Mouse (Mus musculus) liver, embryonic 14.5 days (tissue): ENCODE data around the gene St8sia1. TPM values are rescaled to one million over a fixed set of nuclear protein-coding genes. Genes with fewer than 3 reads are reported as not detected.
A peak's percentile ranks its signal among the peaks of the same experiment; 100 is the strongest.

ENCODE experiments used
- ATAC-seq: fragments of 200-750 bp; cut with Nextera tagmentation; 2 replicates; pipeline ENCODE4 v1.8.0; 2017; ENCODE audit warnings: moderate number of reproducible peaks, mild to moderate bottlenecking, moderate library complexity; ENCODE audit not compliant: insufficient read depth
- DNase-seq, 3 experiments: peaks; one replicate each; pipeline ENCODE4 v3.0.0-alpha.2; 2012 to 2013; ENCODE audit warnings: low read depth in 3 of 3, low spot score in 3 of 3
- H3K27ac ChIP-seq: fragments of 300-500 bp; sonication (generic); 2 replicates; pipeline ENCODE4 v1.5.1; 2014; ENCODE audit warnings: moderate library complexity, mild to moderate bottlenecking, control low read depth, inconsistent platforms
- H3K27me3 ChIP-seq: fragments of 300-500 bp; sonication (generic); 2 replicates; pipeline ENCODE4 v1.6.1; 2014; ENCODE audit warnings: mild to moderate bottlenecking, low read length, moderate library complexity; ENCODE audit not compliant: control insufficient read depth, insufficient read depth
- H3K36me3 ChIP-seq: fragments of 300-500 bp; sonication (generic); replicated peaks from 2 replicates; pipeline ENCODE4 v1.6.1; 2014; ENCODE audit warnings: low read depth; ENCODE audit not compliant: control insufficient read depth, insufficient read depth
- H3K4me1 ChIP-seq, 2 experiments: fragments of 200-500 bp in 1 of 2; fragments of 300-500 bp in 1 of 2; sonication (generic) in 1 of 2; replicated peaks; 2 replicates each; pipeline ENCODE4 v1.6.1; 2012 to 2014; ENCODE audit warnings: antibody characterized with exemption in 1 of 2, inconsistent platforms in 1 of 2, low read length in 1 of 2; ENCODE audit not compliant: control insufficient read depth in 2 of 2, insufficient read depth in 2 of 2
- H3K4me2 ChIP-seq: fragments of 300-500 bp; sonication (generic); 2 replicates; pipeline ENCODE4 v1.6.1; 2014; ENCODE audit warnings: low read depth, mild to moderate bottlenecking, control low read depth, moderate library complexity
- H3K4me3 ChIP-seq, 2 experiments: fragments of 200-500 bp in 1 of 2; fragments of 300-500 bp in 1 of 2; sonication (generic) in 1 of 2; 2 replicates each; pipeline ENCODE4 v1.5.1; 2012 to 2014; ENCODE audit warnings: low read depth in 2 of 2, low read length in 2 of 2, mild to moderate bottlenecking in 2 of 2, control low read depth in 1 of 2, inconsistent platforms in 1 of 2, moderate library complexity in 1 of 2; ENCODE audit not compliant: insufficient read depth in 1 of 2
- H3K9ac ChIP-seq: fragments of 300-500 bp; sonication (generic); replicated peaks from 2 replicates; pipeline ENCODE4 v1.6.1; 2014; ENCODE audit warnings: mild to moderate bottlenecking, control low read depth, moderate library complexity
- H3K9me3 ChIP-seq: fragments of 300-500 bp; sonication (generic); 2 replicates; pipeline ENCODE4 v1.6.1; 2016; ENCODE audit warnings: low read length, mixed read lengths; ENCODE audit not compliant: control insufficient read depth
- CTCF ChIP-seq: IDR thresholded peaks from 2 replicates; pipeline ENCODE4 v1.5.1; 2016; ENCODE audit warnings: antibody characterized with exemption, low read depth, control low read depth
- EP300 ChIP-seq: IDR thresholded peaks from 2 replicates; pipeline ENCODE4 v1.6.1; 2016; ENCODE audit warnings: antibody characterized with exemption, low read depth
- WGBS: fragments of 180-500 bp; shearing (Covaris S2); extraction: QIAGEN DNeasy Blood & Tissue Kit; methylation state at CpG from one replicate; pipeline ENCODE4 v1.1.7; 2014; ENCODE audit not compliant: insufficient replicate concordance; 5-methylcytosine and 5-hydroxymethylcytosine counted together
- polyA plus RNA-seq, 2 experiments: library from polyadenylated mRNA; depleted of rRNA in 1 of 2; stranded (reverse) in 1 of 2; unstranded in 1 of 2; fragments of >200 nt; fragmentation: Nextera tagmentation in 1 of 2; extraction: Ambion mirVana in 1 of 2; gene quantifications; 2 replicates each; pipeline versions ENCODE4 v1.2.1 to v1.2.3; 2012 to 2014

St8sia1 gene
- polyA plus RNA-seq, 2 experiments, result 0.03 to 0.07 TPM

DNA sequence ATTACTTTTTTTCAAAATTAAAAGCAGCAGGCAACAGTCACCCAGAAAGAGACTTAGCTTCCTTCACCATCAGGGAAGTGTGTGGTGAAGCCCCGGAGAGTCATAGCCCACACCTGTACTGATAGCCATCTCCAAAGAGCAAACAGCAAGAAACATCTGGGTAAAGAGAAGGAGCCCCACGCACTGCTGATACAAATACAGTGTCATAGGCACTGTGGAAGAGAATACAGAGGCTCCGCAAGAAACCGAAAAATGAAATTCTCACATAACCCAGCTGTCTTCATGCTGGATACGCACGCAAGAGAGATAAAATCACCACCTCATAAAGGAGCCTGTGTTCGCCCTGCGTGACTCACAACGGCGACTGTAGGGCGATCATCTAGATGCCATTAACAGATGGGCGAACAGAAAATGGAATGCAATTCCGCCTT is 46.8 kb downstream of the St8sia1 start:
- Histone ChIP-seq H3K4me3 (no peak overlapping the region), H3K4me2 (no peak overlapping the region), H3K9me3 (no peaks in the 10 kb centered on the region), H3K27ac (no peak overlapping the region), H3K36me3 (no peaks in the 10 kb centered on the region), H3K4me1 (peaks cover 0 to 6% of the 10 kb centered on the region in 2 experiments; a peak in 2 of 4 replicates), H3K27me3 (no peaks in the 10 kb centered on the region), H3K9ac (no peak overlapping the region)
- ATAC-seq, result no peak; the same call in 1 of the 2 replicates
- no peak for DNase-seq
- TF ChIP-seq EP300 (no peak), CTCF (no peak)
- WGBS, result 58% methylated on average over 13 of the region's 13 CpGs

DNA sequence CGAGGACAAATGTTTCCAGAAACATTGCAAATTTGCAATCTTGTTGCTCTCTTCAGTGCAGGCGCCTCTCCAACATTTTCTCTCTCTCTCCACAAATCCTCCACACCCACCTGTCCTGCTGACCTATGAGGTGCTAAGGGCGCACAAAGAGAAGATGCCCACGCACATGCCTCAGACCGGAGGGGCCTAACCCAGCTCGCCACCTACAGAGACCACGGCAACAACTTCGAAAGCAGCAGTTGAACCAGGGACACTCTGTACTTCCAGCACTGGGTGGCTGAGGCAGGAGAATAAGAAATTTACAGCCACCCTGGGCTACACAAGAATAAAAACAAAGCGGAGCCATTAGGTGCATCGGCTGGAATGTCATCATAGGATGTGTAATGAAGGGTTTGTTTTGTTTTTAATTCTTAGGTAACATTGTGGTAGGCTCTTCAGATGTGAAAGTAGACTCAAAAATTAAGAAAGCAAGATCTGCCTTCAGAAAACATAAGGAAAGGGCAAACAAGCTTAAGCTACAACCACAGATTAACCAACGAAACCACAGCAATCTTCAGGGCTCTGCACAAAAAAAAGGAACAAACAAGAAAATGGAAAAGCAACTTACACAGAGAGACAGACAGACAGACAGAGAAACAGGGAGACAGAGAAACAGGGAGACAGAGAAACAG is 47.8 kb downstream of the St8sia1 start:
- 57% methylated on average over 11 of the region's 11 CpGs for WGBS
- H3K9ac ChIP-seq, result no peak overlapping the region
- DNase-seq (no peak), ATAC-seq (no peak)
- no peak overlapping the region for H3K4me2 ChIP-seq
- H3K4me3 ChIP-seq, result no peak overlapping the region
- peaks cover 0 to 12% of the 10 kb centered on the region in 2 experiments; a peak in 2 of 4 replicates for H3K4me1 ChIP-seq
- H3K36me3 ChIP-seq, result no peaks in the 10 kb centered on the region
- H3K9me3 ChIP-seq, result no peaks in the 10 kb centered on the region
- TF ChIP-seq CTCF (no peak), EP300 (no peak)
- no peak overlapping the region for H3K27ac ChIP-seq
- H3K27me3 ChIP-seq, result no peaks in the 10 kb centered on the region

GRCm38 (mm10) chr6:142915464-142915863 is 48.8 kb downstream of the St8sia1 start:
- Histone ChIP-seq H3K27me3 (no peaks in the 10 kb centered on the region), H3K9ac (no peak overlapping the region)
- WGBS, result 18% methylated on average over 5 of the region's 5 CpGs

GRCm38 (mm10) chr6:142914676-142915075 is 49.6 kb downstream of the St8sia1 start:
- Histone ChIP-seq H3K36me3 (no peaks in the 10 kb centered on the region), H3K4me3 (no peak overlapping the region), H3K9me3 (no peaks in the 10 kb centered on the region), H3K27ac (no peak overlapping the region), H3K4me1 (peaks cover 2 to 18% of the 10 kb centered on the region in 2 experiments; a peak in 3 of 4 replicates), H3K9ac (no peak overlapping the region), H3K4me2 (no peak overlapping the region), H3K27me3 (no peaks in the 10 kb centered on the region)
- 63% methylated on average over 10 of the region's 10 CpGs for WGBS
- TF ChIP-seq CTCF (no peak), EP300 (no peak)
- ATAC-seq (no peak), DNase-seq (no peak)

More at GRCm38 (mm10) chr6:142915464-142915863, 48.8 kb downstream of the St8sia1 start:
- Histone ChIP-seq H3K36me3 (no peaks in the 10 kb centered on the region), H3K4me1 (peaks cover 2 to 16% of the 10 kb centered on the region in 2 experiments; a peak in 3 of 4 replicates), H3K27ac (no peak overlapping the region), H3K9me3 (no peaks in the 10 kb centered on the region), H3K4me3 (no peak overlapping the region), H3K4me2 (no peak overlapping the region)
- no peak for DNase-seq
- ATAC-seq, result no peak
- TF ChIP-seq CTCF (no peak), EP300 (no peak)

DNA sequence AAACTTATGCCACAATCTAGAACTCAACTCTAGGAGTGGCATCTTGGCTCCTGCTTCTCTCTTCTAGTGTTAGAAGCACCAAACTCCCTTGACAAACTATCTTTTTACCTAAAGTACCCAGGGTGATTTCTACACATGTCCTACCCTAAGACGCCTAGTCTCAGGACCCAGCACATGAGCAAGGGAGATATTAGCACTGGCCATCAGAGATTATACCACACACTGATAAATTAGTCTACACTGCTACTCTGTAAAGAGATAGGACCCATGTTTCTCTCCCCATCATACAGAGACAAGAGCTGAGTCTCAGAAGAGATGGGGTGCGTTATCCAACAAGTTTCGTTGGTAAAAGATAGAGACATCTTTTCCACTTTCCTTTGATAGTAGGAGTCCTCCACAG is 53.0 kb downstream of the St8sia1 start:
- Histone ChIP-seq H3K4me3 (no peak overlapping the region), H3K9me3 (no peaks in the 10 kb centered on the region), H3K4me1 (peaks cover 9 to 33% of the 10 kb centered on the region in 2 experiments), H3K27me3 (no peaks in the 10 kb centered on the region), H3K27ac (no peak overlapping the region), H3K9ac (no peak overlapping the region), H3K36me3 (no peaks in the 10 kb centered on the region), H3K4me2 (peak overlapping the region; percentile 11; the same call in 1 of the 2 replicates)
- TF ChIP-seq CTCF, result no peak
- TF ChIP-seq EP300, result peak; percentile 55
- no peak for DNase-seq
- 24% methylated on average over 3 of the region's 3 CpGs for WGBS
- ATAC-seq, result peak; percentile 87
